Mouse (Mus musculus): Measurements from ENCODE around the gene Clasp1.

GRCm38 (mm10) chr1:118409249-118409648 is 20.4 kb downstream of the Clasp1 start:
- TF ChIP-seq POLR2A (IDR thresholded peaks at IDR 0.05; ENCODE audit: borderline replicate concordance, control insufficient read depth, low read depth, low read length), result no peak
- no peak for TF ChIP-seq CTCF (IDR thresholded peaks at IDR 0.05; ENCODE audit: control insufficient read depth, insufficient read depth, low read length)
